Mouse (Mus musculus) kidney, postnatal 14 days (tissue): Measurements from ENCODE around the gene Crispld2.
A peak's percentile ranks its signal among the peaks of the same experiment; 100 is the strongest.

Source experiments
- DNase-seq: peaks from one replicate; pipeline ENCODE4 v3.0.0; 2022; ENCODE audit warnings: mixed read lengths

Crispld2 gene

GRCm38 (mm10) chr8:120001712-120002111 is 9.5 kb downstream of the Crispld2 start:
- peak; percentile 86 for DNase-seq

- no peak for DNase-seq
Observed at GRCm38 (mm10) chr8:120002348-120002747, 10.1 kb downstream of the Crispld2 start.

- peak; percentile 87 for DNase-seq
Observed at GRCm38 (mm10) chr8:120004154-120004702, 12.0 kb downstream of the Crispld2 start.

GRCm38 (mm10) chr8:120004705-120005381 is 12.6 kb downstream of the Crispld2 start:
- DNase-seq = no peak

- DNase-seq = no peak
Observed at GRCm38 (mm10) chr8:120006645-120007160, 14.5 kb downstream of the Crispld2 start.

- no peak for DNase-seq
Observed at GRCm38 (mm10) chr8:120007178-120007577, 14.9 kb downstream of the Crispld2 start.

GRCm38 (mm10) chr8:120009284-120009683 is 17.0 kb downstream of the Crispld2 start:
- no peak for DNase-seq

GRCm38 (mm10) chr8:120012491-120012890 is 20.3 kb downstream of the Crispld2 start:
- no peak for DNase-seq

GRCm38 (mm10) chr8:120012927-120013326 is 20.7 kb downstream of the Crispld2 start:
- no peak for DNase-seq

- peak; percentile 70 for DNase-seq
Observed at GRCm38 (mm10) chr8:120014267-120015023, 22.2 kb downstream of the Crispld2 start.

GRCm38 (mm10) chr8:120015916-120016315 is 23.7 kb downstream of the Crispld2 start:
- no peak for DNase-seq

GRCm38 (mm10) chr8:120016424-120016823 is 24.2 kb downstream of the Crispld2 start:
- DNase-seq = no peak

- no peak for DNase-seq
Observed at GRCm38 (mm10) chr8:120017349-120017748, 25.1 kb downstream of the Crispld2 start.

- DNase-seq = no peak
Observed at GRCm38 (mm10) chr8:120017786-120018185, 25.5 kb downstream of the Crispld2 start.

- DNase-seq = no peak
Observed at GRCm38 (mm10) chr8:120018379-120018778, 26.1 kb downstream of the Crispld2 start.

GRCm38 (mm10) chr8:120019297-120019696 is 27.1 kb downstream of the Crispld2 start:
- DNase-seq = no peak

GRCm38 (mm10) chr8:120020298-120020697 is 28.1 kb downstream of the Crispld2 start:
- DNase-seq = no peak

GRCm38 (mm10) chr8:120026199-120026598 is 34.0 kb downstream of the Crispld2 start:
- no peak for DNase-seq

- DNase-seq = no peak
Observed at GRCm38 (mm10) chr8:120026991-120027390, 34.8 kb downstream of the Crispld2 start.

GRCm38 (mm10) chr8:120030447-120030846 is 38.2 kb downstream of the Crispld2 start:
- no peak for DNase-seq

GRCm38 (mm10) chr8:120032549-120033208 is 40.4 kb downstream of the Crispld2 start:
- DNase-seq = no peak

- DNase-seq = no peak
Observed at GRCm38 (mm10) chr8:120034471-120034870, 42.2 kb downstream of the Crispld2 start.

GRCm38 (mm10) chr8:120036111-120036510 is 43.9 kb downstream of the Crispld2 start:
- DNase-seq = no peak
